Mouse (Mus musculus) urinary bladder, adult 2 months (tissue): ENCODE measurements around the gene Rdh5. TPM values are rescaled to one million over a fixed set of nuclear protein-coding genes. Genes with fewer than 3 reads are reported as not detected.
A peak's percentile ranks its signal among the peaks of the same experiment; 100 is the strongest.

Experiments
- DNase-seq: peaks from one replicate; pipeline ENCODE4 v3.0.0; 2022; ENCODE audit warnings: low spot score
- polyA plus RNA-seq: library from polyadenylated mRNA; depleted of rRNA; stranded (reverse); fragments of >200 nt; gene quantifications from 2 replicates; pipeline ENCODE4 v1.2.3, GENCODE M21; 2012

The Rdh5 gene
- polyA plus RNA-seq, 1 experiment = 35.0 TPM

DNA sequence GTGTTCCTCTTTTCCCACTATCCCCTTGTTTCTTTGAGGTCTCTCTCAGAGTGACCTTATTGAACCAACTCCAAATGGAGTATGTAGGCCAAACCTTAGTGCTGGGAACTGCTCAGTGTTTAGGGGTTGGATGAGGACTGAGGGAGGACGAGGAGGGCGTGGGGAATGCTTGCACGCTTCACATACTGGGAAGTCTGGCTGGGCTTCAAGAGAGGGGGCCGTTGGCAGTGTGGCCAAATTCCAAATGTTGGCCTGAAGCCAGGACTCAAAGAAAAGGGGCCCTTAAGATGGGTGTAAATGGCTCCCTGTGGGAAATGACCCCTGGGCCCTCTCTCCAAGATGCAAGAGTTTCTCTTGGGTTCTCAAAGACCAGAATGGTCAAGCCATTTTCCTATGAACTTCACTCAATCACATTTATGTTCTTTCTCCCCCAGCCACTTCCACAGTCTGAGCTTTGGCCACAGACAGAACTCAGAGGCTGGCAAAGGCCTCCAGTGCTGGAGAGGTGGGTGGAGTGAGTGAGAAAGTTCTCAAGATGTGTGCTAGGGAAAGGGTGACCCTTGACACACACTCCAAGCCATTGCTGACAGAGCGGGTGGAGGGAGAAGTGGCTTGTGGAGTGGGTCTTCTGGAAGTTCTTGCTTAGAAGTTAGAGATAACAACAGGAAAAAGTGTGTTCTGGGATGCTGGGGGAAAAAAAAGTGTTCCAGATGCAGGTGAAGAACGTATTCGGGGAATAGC lies 7.1 kb upstream of the Rdh5 start:
- no peak for DNase-seq

DNA sequence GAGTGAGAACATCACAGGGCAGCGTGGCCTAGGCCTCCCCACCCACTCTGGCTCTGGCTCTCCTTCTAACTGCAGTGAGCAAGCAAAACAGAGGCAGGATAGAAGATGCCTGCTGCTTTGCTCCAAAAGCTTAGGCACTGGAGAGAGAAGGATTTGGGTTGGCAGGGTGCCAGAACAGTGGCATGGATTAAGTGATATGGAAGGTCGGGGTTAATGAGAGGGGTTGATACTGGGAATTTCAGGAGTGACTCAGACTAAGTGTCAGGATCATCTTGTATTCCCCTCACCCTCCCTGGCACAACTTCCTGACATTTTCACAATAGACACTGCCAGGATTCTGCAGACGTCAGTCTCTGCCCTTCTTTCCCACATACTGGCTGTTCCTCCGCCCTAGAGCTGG lies 5.7 kb upstream of the Rdh5 start:
- DNase-seq = no peak

GRCm38 (mm10) chr10:128923935-128924334 lies 1.2 kb upstream of the Rdh5 start, which contains the start of gene Bloc1s1:
TSS of gene Bloc1s1 (minus strand) at chr10:128924035.
- no peak for DNase-seq

DNA sequence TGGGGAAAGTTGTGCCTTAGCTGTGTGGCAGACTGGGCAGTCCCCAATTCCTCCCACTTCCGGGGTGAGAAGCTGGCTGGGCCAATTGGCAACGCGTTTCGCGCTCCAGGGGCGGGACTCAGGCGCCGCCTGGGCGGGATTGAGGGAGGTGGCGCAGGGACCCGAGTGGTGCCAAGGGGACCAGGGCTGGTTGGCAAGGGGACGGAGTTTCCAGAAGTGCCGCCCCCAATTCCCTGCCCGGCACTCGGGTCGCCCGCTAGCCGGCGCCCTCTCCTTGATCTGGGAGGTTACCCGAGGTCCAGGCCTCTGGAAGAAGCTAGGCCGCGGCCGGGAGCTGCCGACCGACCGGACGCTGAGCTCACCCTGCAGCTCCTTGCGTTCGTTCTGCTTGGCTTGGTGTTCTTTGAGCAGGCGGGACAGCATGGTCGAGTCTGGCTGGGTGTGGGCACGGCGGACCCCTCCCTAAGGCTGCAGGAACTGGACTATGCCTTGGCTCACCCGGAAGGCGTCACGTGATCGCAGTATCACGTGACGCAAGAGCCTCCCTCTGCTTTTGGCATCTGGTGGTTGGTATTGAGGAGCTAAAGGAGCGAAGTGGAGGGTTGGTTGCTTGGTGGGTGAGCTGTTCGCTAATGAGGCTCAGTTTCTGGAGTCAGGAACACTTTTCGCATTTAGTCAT lies 464 bp upstream of the Rdh5 start:
- DNase-seq = peak; percentile 92

DNA sequence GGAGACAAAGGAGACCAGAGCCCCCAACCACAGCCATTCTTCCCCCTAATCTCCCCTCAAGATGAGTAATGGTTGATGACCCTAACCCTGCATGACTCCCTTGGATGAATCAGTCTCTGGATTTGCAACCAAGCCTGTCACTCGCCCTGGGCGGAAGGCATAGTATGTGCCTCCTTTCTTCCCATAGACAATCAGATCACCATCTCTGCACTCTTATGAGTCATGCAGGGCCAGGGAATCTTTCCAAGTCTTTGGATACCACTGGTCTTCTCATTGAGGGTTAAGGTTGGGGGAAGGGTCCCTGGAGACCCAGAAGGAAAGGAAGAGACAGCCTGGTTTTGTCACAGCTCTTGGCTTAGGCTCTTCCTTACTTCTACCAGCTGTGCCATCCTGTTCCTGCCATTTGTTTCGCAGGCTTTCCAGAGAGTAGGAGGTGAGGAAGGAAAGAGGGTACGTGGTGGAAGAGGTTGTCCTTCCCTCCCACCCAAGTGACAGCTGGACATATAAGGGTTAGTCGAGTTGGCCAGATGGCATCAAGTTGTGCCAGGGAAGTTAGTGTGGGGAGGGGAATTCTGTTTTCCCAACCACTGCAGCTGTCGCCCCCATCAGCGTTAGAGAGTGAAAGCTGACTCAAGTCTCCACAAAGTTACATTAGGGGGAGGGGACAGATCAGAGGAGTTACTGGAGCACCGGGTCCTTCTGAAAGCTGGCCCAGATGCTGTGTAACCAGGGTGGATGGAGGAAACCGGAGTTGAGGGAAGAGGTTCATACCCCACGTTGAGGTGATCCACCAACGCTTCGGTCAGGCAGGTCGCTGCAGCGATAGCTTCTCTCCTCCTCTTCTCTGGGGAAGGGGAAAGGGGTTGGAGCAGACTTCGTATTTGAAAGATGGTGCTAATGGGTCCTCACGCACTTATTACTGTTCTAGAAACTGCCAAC lies 536 bp downstream of the Rdh5 start:
- DNase-seq = no peak

GRCm38 (mm10) chr10:128921251-128921650 lies 1.4 kb downstream of the Rdh5 start:
- no peak for DNase-seq

DNA sequence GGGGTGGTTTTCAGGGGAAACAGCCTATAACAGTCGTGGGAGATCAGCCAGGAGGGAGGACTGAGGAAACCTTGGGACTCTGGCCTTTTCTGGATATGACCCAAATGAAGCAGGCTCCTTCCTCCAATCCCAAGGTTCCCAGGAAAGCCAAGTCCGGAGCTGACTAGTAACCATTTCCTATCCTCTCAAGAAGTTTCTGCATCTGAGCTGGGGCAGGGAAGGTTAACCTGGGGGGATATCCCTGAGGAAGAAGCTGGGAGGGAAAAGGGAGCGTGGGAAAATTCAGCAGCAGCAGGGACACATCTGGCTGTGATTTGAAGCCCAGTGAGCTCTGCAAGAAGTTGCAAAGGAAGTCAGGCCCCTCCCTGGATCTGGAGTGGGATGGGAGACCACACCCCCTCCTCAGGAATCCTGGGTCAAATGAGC lies 1.9 kb downstream of the Rdh5 start:
- DNase-seq = no peak

- no peak for DNase-seq
These were observed 2.7 kb downstream of the Rdh5 start for GRCm38 (mm10) chr10:128919966-128920365.

- no peak for DNase-seq
These were observed 3.5 kb downstream of the Rdh5 start for GRCm38 (mm10) chr10:128919203-128919631.

- DNase-seq = peak; percentile 37
These were observed 4.4 kb downstream of the Rdh5 start for GRCm38 (mm10) chr10:128918246-128918645.

DNA sequence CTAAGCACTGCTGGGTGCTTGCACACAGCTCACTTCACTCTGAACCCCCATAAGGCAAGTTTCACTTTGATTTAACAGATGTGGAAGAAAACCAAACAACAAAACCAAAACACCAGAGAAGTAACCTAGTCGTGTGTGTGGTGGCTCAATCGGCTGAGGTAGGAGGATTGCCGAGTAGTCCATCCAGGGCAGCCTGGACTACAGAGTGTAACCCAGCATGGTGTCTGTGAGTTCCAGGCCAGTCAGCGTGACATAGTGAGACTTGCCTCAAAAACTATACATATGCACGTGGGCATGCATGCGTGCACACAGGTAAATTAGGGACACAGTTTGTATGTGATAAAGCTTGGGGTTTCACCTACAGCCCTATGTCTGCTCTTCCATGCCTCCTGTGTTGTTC lies 5.3 kb downstream of the Rdh5 start:
- DNase-seq = no peak

DNA sequence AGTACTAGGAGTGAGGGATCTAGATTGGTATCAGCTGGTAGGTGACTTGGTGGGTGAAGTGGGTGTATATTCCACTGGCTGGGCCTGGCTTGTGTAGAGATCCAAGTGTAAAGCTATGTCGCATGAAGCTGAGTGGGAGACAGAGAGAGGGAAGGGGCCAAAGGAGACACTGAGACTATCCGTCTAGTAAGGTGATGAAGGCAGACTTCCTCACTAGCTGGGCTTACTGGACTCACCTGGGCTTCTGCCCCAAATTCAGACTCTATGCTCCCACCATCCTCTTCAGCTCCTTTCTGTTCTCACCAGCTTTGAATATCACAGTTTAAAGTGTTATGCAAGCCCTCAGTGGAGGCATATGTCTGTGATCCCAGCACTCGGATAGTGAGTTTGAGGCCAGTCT lies 6.0 kb downstream of the Rdh5 start:
- DNase-seq = no peak

DNA sequence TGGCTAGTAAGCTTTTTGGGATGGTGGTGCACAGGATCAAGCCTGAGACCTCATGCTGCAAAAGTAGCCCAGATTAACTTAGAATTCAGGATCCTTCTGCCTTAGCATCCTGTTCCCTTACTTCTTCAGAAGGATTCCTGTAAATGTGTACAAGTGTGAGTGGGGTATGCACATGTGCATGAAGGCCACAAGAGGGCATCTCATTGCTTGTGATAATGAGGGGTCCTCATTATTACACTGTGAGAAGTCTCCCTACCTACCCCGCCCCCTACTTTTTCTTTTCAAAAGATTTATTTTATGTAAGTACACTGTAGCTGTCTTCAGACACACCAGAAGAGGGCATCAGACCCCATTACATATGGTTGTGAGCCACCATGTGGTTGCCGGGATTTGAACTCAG lies 7.1 kb downstream of the Rdh5 start:
- no peak for DNase-seq

GRCm38 (mm10) chr10:128913696-128914095 lies 9.0 kb downstream of the Rdh5 start:
- DNase-seq = no peak

DNA sequence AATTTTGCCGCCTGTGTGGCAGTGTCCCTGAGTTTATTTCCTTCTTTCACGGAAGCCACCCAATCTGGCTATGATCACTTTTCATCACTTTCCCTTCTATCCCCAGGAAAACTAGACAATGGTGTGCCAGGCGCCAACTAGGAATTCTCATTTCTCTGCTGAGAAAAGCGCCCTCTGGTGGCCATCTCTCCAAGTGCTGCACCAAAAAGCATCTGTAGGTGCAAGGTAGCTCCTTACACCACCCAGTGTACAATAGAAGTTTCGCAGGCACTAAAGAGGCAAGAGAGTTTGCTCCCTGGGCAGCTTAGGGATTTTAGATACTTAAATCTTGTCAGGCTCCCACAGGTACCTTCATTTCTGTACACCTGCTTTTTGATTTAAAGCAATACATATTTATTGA lies 9.5 kb downstream of the Rdh5 start:
- peak; percentile 73 for DNase-seq

DNA sequence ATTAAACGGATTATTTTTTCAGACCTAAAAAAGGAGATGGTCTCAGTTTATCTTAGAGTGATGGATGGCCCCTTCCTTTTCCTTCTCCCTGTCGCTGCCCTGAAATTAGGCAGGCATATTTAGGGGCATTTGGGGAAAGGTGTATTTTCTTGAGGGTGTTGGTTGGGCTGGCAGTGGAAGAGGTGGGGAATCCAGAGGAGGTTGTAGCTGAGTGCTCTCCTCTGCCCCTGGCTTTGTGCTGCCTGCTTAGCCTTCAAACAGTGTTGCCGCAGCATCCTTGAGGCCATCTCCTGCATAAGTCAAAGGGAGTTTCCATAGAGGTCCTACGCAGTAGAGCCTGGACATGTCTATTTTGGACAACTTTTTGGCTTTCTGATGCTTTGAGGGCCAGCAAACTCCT lies 9.9 kb downstream of the Rdh5 start:
- DNase-seq = no peak

DNA sequence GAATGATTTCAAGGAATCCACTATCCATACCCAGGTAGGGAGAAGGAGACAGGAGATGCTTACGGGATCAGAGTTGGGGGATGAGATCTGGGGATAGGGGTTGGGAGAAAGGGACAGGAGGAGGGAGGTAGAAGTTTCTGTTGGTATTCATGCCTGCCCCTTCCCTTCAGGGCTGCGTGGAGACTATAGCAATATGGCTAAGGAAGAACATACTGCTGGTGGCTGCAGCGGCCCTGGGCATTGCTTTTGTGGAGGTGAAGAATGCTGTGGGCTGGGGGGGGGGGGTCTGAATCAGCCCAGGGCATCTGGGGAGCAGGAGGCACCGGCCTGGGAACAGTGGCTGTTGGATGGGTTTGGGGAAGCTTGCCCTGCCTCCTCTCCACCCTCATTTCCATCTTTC lies 10.4 kb downstream of the Rdh5 start:
- no peak for DNase-seq

DNA sequence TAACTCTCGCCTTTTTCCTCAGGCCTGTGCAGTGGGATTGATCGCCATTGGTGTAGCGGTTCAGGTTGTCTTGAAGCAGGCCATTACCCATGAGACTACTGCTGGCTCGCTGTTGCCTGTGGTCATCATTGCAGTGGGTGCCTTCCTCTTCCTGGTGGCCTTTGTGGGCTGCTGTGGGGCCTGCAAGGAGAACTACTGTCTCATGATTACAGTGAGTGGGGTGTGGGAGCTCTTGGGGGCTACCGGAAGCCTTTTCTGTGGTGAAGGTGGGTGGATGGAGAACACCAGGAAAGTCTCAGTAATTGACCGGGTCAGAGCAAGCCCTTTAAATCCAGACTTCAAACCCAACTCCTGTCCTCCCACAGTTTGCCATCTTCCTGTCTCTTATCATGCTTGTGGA lies 11.3 kb downstream of the Rdh5 start:
- no peak for DNase-seq

DNA sequence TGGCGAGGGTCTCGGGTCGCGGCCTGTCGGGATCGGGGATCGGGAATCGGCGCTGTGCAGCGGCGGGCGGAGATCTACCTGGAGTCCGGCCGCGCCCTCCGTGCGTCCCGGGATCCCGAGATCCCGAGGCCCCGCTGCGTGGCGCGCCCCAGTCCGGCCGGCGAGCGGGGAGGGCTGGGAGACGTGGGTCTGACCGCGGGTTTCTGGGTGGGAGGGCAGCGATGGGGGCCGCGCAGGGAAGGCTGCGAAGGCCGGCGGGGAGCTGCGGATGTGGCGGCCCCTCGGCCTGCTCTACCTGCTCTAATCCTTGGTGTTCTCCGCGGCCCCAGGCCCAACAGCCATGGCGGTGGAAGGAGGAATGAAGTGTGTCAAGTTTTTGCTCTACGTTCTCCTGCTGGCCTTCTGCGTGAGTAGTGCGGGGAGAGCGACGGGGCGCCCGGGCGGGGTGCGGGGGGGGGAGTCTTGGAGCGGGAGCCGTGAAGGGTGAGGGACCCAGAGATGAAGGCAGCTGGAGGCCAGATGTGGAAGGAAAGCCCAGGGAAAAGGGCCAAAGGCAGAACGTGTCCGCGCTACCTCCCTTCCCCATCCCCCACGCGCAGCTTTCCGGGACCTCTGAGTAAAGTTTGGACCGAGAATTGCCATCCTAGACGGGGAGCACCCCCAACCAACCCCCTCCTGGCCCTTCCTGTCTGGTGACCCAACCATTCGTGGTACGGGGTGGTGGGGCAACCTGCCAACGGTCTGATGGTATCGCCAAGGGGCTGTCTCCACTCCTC lies 12.4 kb downstream of the Rdh5 start:
- no peak for DNase-seq

DNA sequence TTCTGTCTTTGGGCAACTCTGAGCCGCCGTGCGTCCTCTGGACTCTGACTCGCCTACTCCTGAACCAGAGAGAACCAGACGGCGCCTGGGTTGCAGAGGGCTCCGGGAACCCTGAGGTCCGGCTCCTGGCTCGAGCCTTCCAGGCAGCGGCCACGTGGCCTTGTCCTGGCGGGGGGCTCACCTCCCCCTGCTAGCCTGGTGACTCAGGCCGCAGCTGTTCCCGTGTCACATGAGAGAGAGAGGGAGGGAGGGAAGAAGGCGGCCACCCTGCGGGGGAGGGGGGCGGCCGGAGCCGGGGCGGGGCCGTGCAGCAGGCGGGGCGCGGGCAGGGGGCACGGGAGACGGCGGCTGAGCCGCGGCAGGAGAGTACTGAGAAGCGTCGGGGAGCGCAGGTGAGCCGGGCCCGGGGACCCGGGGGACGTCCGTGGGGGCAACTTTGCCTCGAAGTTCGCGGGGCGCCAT lies 13.1 kb downstream of the Rdh5 start:
- DNase-seq = peak; percentile 81

GRCm38 (mm10) chr10:128908778-128909448 lies 13.8 kb downstream of the Rdh5 start:
- no peak for DNase-seq
